ENCODE assay signal across 18 mouse cellular contexts in genomic region chr1:156033921-156034320, GRCm38 (mm10). TPM values are rescaled to one million over a fixed set of nuclear protein-coding genes. Genes with fewer than 3 reads are reported as not detected.
DNase-seq lines count a peak whose midpoint lies in the region; ATAC-seq and TF ChIP-seq lines count a peak whose summit lies in the region.
"Had no signal": no experiment of that assay in that cellular context is flagged by ENCODE, and none has a peak within 500 bp of the region (broad histone marks: within the 10 kb centered on the region; RNA-seq: fewer than 3 reads in every experiment).

No protein-coding gene starts in this region.

- no peaks in the 10 kb centered on the region for H3K27me3 ChIP-seq in kidney, embryonic 15.5 days
- H3K27me3 ChIP-seq in testis, adult 2 months (ENCODE audit: control insufficient read depth, insufficient read depth, low read length) = no peaks in the 10 kb centered on the region
- no peaks in the 10 kb centered on the region for H3K27me3 ChIP-seq in liver, embryonic 14.5 days (ENCODE audit: control insufficient read depth, insufficient read depth, low read length)
- H3K27me3 ChIP-seq: neural tube, embryonic 15.5 days had no signal

- TF ChIP-seq POLR2A in testis, adult 2 months (IDR thresholded peaks at IDR 0.05; ENCODE audit: control insufficient read depth, low read depth, low read length) = no peak

- TF ChIP-seq EP300 in liver, embryonic 14.5 days (IDR thresholded peaks at IDR 0.05; ENCODE audit: low read depth) = no peak

- H3K4me1 ChIP-seq in kidney, embryonic 15.5 days = peaks cover 18% of the 10 kb centered on the region; the same call in 1 of the 2 replicates
- H3K4me1 ChIP-seq in testis, adult 2 months (ENCODE audit: control insufficient read depth, insufficient read depth, low read length) = no peaks in the 10 kb centered on the region
- H3K4me1 ChIP-seq in liver, embryonic 14.5 days (replicated peaks; ENCODE audit: control insufficient read depth in 2 of 2, insufficient read depth in 2 of 2, low read length in 1 of 2) = peaks cover 4 to 7% of the 10 kb centered on the region in 2 experiments; a peak in 3 of 4 replicates

- ATAC-seq in kidney, embryonic 15.5 days (replicated peaks; ENCODE audit: low FRiP score) = no peak
- no peak for ATAC-seq in liver, embryonic 14.5 days (ENCODE audit: insufficient read depth)
- ATAC-seq: midbrain, embryonic 16.5 days had no signal

- no peak for DNase-seq in kidney, adult 9 months
- DNase-seq in testis, postnatal 10 days (ENCODE audit: low spot score) = no peak
- no peak for DNase-seq in liver, embryonic 14.5 days (ENCODE audit: low read depth in 3 of 3, low spot score in 3 of 3)
- no peak for DNase-seq in adipocyte (ENCODE audit: low spot score)
- DNase-seq in left cerebral cortex, adult 9 months (ENCODE audit: low spot score in 2 of 2) = no peak
- DNase-seq: adrenal gland, adult 8-10 months; cerebellum, adult 9-11 months; heart, adult 2 months; kidney, adult 11 months; kidney, postnatal 10 days; layer of hippocampus, postnatal 36 days; left cerebral cortex, postnatal 4 days; lung, adult 18-20 months; right cerebral cortex, postnatal 25 days had no signal

- 97% methylated on average over 7 of the region's 7 CpGs for WGBS in kidney, embryonic 15.5 days
- WGBS in liver, embryonic 14.5 days (ENCODE audit: insufficient replicate concordance) = 90% methylated on average over 7 of the region's 7 CpGs

- no peak overlapping the region for H3K27ac ChIP-seq in kidney, embryonic 15.5 days
- no peak overlapping the region; the same call in 1 of the 2 replicates for H3K27ac ChIP-seq in testis, adult 2 months (ENCODE audit: control insufficient read depth, insufficient read depth, low read depth, low read length)
- H3K27ac ChIP-seq in liver, embryonic 14.5 days = no peak overlapping the region
- H3K27ac ChIP-seq: neural tube, embryonic 15.5 days had no signal

- H3K9me3 ChIP-seq in kidney, embryonic 15.5 days (replicated peaks) = no peaks in the 10 kb centered on the region
- H3K9me3 ChIP-seq in liver, embryonic 14.5 days (ENCODE audit: control insufficient read depth, low read length) = no peaks in the 10 kb centered on the region
- H3K9me3 ChIP-seq: neural tube, embryonic 15.5 days had no signal

- no peak overlapping the region for H3K9ac ChIP-seq in kidney, embryonic 15.5 days
- H3K9ac ChIP-seq in liver, embryonic 14.5 days (replicated peaks) = no peak overlapping the region

- TF ChIP-seq CTCF in testis, adult 2 months (IDR thresholded peaks at IDR 0.05; ENCODE audit: control insufficient read depth, insufficient read depth, insufficient replicate concordance, low read depth, low read length) = no peak
- no peak for TF ChIP-seq CTCF in liver, embryonic 14.5 days (IDR thresholded peaks at IDR 0.05; ENCODE audit: low read depth)

- H3K36me3 ChIP-seq in kidney, embryonic 15.5 days = peaks cover 50% of the 10 kb centered on the region
- H3K36me3 ChIP-seq in testis, adult 2 months (ENCODE audit: control insufficient read depth, insufficient read depth, low read length) = no peaks in the 10 kb centered on the region; the same call in none of the 2 replicates
- H3K36me3 ChIP-seq in liver, embryonic 14.5 days (replicated peaks; ENCODE audit: control insufficient read depth, insufficient read depth, low read depth) = peaks cover 37% of the 10 kb centered on the region

- H3K4me3 ChIP-seq in kidney, embryonic 15.5 days (replicated peaks) = peak overlapping the region; percentile 2; the same call in 1 of the 2 replicates
- peak overlapping the region; percentile 74 for H3K4me3 ChIP-seq in testis, adult 2 months (ENCODE audit: control insufficient read depth, low read depth, low read length)
- no peak overlapping the region for H3K4me3 ChIP-seq in liver, embryonic 14.5 days (ENCODE audit: insufficient read depth in 1 of 2, low read depth in 2 of 2, low read length in 2 of 2)

- no peak overlapping the region for H3K4me2 ChIP-seq in kidney, embryonic 15.5 days
- peak overlapping the region; percentile 84 for H3K4me2 ChIP-seq in liver, embryonic 14.5 days (ENCODE audit: low read depth)

RNA-seq across cellular contexts. Expression of gene Tor1aip2, which starts 1.3 kb away (rescaled TPM):
- 112 and 114 TPM in 2 replicates for polyA plus RNA-seq in kidney, embryonic 15.5 days (2015; fragmentation: Nextera tagmentation; extraction: Ambion mirVana)
- polyA plus RNA-seq in testis, adult 2 months (2012; rRNA removed) = 55.4 and 59.8 TPM in 2 replicates
- 30.2 and 34.6 TPM in 2 replicates for polyA plus RNA-seq in liver, embryonic 14.5 days (2012; rRNA removed)
- polyA plus RNA-seq in liver, embryonic 14.5 days (2014; fragmentation: Nextera tagmentation; extraction: Ambion mirVana) = 40.2 and 42.0 TPM in 2 replicates

RNA-seq across cellular contexts. Expression of gene Tor1aip1, which starts 2.4 kb away (rescaled TPM):
- 41.4 and 45.8 TPM in 2 replicates for polyA plus RNA-seq in kidney, embryonic 15.5 days (2015; fragmentation: Nextera tagmentation; extraction: Ambion mirVana)
- polyA plus RNA-seq in testis, adult 2 months (2012; rRNA removed) = 223 and 268 TPM in 2 replicates
- polyA plus RNA-seq in liver, embryonic 14.5 days (2012; rRNA removed) = 6.4 and 6.6 TPM in 2 replicates
- polyA plus RNA-seq in liver, embryonic 14.5 days (2014; fragmentation: Nextera tagmentation; extraction: Ambion mirVana) = 20.9 and 21.6 TPM in 2 replicates

Comparison
In these comparisons a context has a peak if more than half of its experiments do, and no peak if none do; other contexts are left out.
1. H3K4me3 ChIP-seq: peak in kidney, embryonic 15.5 days (single experiment) and testis, adult 2 months (single experiment); none in liver, embryonic 14.5 days (0 of 2).